Mouse (Mus musculus) thymus, postnatal 36 days (tissue): Measurements from ENCODE around the gene Nsun7.
"Not testable (repeated sequence)": the region's sequence is repeated elsewhere in the genome, so short reads cannot be mapped to it uniquely, and the experiment has no call there.

Experiments
- DNase-seq, 2 experiments: peaks; one replicate each; pipeline ENCODE4 v3.0.0; 2022; ENCODE audit warnings: mixed read lengths in 2 of 2

The Nsun7 gene

GRCm38 (mm10) chr5:66259756-66260448, at the start of gene Nsun7:
TSS of gene Nsun7 (plus strand) at chr5:66259897.
- peak; percentile 61 for DNase-seq

DNA sequence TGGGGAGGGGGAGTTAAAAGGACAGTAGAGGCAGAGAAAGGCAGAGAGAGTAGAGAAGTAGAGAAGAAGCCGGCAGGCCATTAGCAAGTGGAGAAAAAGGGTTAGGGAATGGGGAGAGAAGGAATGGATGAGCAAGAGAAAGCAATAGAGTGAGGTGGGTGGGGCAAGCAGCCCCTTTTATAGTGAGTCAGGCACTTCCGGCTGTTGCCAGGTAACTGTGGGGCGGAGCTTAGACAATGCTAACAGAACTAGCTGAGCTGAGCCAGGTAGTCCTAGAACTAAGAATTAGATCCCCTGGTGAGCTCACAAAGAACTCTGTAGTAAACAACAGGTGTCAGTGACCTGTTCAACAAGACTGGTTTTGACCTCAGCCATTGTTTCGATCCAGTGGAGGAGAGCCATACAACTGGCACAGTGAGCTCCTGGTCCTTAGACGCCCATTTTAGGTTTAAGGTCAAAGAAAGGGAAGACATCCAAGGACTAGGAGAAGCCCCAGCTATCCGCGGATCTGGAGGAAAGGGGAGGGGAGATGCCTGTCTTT, 45.2 kb upstream of the Nsun7 start:
- DNase-seq = no peak

DNA sequence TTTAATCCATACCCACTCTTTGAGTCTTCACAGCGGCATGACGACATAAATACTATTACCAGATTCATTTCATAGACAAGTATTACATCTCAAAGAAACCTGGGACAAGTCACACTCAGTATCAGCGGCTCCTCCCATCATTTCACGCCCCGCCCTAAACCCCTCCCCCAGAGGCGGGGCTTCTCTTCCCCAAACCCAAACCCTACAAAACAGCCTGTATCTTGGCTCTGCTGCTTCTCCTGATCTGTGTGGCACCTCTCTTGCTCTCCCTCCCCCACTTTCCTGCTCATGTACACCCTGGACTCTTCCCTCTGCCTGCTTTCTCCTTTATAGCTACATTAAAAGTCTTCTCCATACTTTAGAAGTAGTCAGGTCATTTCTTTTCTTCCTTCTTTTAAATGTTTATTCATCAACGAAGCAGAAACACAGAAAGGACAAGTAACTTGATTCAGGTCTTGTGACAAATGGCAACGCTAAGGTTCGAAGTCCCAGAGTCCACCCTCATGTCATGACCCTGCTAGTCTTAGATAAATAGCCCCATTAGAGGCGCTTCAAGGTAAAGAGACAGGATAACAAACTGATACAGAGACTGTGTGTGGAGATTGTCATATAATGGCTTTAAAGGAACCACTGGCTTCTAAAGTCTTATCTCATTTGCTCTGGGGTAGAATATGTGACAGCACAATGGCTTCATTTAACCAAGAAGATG, 44.0 kb upstream of the Nsun7 start:
- DNase-seq = no peak

- DNase-seq = no peak
Measured at GRCm38 (mm10) chr5:66219692-66220091, 40.0 kb upstream of the Nsun7 start.

- no peak for DNase-seq
Measured at GRCm38 (mm10) chr5:66220620-66221019, 39.1 kb upstream of the Nsun7 start.

DNA sequence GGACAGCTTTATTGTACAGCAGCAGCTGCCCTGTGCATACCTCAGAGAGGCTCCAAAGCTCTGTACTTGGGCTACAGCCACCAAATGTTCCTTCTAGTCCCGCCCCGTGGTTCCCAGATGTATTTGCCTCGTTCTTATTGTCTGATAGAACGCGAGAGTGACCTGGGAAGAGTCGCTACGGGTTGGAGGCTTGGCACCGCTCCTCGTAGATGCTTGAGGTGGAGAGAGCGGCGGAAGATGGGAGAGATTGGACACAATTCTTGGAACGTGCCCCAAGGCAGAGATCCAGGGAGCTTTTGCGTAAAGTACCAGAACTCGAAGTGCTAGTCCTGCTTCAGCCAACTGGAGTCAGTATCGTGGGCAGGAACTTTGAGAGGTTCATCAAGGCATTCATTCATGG, 36.8 kb upstream of the Nsun7 start:
- no peak for DNase-seq

GRCm38 (mm10) chr5:66226526-66226925, 33.2 kb upstream of the Nsun7 start:
- no peak for DNase-seq

- DNase-seq = no peak
Measured at GRCm38 (mm10) chr5:66231660-66232269, 27.9 kb upstream of the Nsun7 start.

DNA sequence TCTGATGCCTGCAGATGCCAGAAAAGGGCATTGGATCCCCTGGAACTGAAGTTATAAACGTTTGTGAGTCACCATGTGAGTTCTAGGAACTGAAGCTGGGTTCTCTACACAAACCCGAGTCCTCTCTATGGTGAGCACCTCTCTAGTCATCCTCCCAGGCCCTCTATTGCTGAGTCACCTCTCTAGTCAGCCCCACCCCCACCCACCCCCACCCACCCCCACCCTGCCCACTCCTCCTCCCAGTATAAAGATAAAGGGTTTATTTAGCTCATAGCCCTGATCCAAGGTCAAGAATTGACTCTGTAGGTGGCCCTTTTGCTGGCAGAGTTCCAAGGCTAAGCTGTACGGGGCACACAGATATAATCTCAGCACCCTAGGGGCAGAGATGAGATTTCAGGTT, 27.2 kb upstream of the Nsun7 start:
- no peak for DNase-seq

- DNase-seq = peak in 1 of 2 experiments; percentile 5
Measured at GRCm38 (mm10) chr5:66241894-66242293, 17.8 kb upstream of the Nsun7 start.

DNA sequence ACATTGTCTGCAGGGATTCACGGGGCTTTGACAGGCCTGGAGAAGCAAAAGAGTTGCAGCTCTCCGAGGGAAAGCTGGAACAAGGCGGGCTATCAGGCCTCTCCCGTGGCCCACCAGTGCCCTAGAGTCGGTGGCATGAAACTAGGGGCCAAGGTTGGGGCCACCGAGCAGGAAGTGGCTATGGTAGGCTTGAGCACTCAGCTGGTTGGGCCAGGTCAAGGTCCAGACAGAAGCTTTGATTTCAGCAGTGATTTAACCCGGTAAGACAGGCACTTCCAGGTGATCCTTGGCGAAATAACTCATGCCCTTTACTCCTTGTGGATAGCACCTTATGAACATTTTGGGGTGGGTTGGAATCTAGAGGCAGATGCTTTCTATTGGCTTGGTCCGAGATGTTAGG, 16.2 kb upstream of the Nsun7 start:
- no peak for DNase-seq

DNA sequence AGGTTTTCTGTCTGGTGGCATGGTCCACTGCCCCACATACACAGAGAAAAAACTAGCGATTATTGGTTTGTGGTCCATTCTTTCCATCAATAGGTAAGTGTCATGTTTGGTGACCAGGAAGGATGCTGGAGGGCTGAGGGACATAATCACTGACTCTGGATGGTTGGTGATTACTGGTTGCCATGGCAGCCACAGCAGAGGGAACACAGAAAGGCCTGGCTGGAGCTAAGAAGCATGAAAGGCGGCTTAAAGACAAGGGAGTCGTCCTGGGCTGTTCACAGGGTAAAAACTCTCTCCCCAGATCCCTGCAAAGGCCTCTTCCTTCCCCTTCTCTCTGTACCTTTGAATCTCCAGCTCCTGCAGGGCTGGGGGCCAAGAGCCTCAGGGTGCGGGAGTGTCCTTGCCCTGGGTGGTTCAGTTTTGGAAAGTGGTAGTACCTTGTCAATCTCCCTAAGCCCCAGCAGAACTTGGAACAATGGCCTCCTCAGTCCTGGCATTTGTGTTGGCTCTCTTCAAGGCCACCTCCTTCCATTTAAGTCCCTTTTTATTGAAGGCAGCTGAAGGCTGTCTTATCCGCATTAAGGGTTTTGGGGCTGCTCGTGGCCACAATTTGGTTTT, 15.5 kb upstream of the Nsun7 start:
- no peak for DNase-seq

- no peak for DNase-seq
Measured at GRCm38 (mm10) chr5:66245958-66246497, 13.7 kb upstream of the Nsun7 start.

- DNase-seq = no peak
Measured at GRCm38 (mm10) chr5:66253219-66253618, 6.5 kb upstream of the Nsun7 start.

GRCm38 (mm10) chr5:66255044-66255443, 4.7 kb upstream of the Nsun7 start:
- DNase-seq = no peak

DNA sequence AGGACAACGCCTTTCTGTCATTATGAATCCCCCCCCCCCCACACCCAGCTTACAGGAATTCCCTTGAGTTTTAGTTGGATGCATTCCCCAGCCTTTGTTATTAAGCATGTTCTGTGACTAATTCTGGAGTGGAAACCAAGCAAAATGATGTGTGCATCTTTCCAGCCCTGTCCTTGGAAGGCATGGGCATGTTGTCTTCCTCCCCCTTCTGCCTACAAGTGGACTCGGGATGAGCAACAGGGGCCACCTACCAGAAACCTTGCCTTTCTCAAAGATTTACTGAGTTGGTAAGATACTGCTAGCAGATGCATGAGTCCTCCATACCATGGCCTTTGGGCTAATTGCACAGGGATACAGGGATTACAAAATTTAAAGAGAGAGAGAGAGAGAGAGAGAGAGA, 697 bp upstream of the Nsun7 start:
- DNase-seq = no peak

DNA sequence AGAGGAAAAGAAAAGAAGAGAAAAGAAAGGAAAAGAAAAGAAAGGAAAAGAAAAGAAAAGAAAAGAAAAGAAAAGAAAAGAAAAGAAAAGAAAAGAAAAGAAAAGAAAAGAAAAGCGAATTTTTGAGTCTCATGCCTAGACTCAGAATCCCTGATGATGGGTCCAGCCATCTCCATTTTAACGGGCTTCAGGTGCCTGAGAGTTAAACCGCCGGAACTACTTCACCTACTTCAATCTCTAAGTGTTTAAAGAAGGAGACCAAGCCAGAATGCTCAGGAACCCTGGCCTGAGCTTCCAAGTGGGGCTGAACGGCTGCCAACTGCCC, 304 bp upstream of the Nsun7 start:
- not testable (repeated sequence) for DNase-seq

GRCm38 (mm10) chr5:66262475-66262874, 2.8 kb downstream of the Nsun7 start:
- DNase-seq = no peak

DNA sequence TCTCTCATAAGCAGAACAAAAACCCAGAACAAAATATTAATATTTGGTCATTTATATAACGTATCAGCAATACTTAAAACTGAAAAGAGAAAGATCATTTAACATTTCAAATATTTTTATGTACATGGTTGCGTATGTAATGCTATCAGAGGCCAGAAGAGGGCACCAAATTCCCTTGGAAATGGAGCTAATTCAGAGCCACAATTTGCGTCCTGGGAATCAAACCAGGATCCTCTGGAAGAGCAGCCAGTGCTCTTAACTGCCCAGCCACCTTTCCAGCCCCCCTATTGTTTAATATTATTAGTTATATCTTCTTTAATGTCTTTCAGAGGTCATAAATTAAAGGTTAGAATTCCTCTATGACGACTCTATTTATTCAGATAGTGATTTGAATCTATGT, 3.7 kb downstream of the Nsun7 start:
- DNase-seq = no peak

DNA sequence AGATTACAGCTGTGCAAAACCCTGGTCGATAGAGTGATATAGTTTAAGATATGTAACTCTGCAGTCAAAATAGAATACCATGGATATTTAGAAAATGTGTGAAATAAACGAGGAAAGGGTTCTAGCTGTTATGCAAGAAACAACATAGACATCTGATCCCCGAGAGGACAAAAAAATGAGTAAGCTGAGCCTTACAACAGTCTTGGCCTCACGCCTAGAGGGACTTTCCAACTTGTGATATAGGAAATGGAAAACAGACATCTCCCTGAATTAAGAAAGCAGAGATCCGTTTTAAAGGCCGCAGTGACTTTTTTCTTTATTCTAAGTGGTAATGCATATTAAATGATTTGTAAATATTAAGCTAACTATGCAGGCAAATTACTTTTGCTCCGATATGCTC, 9.9 kb downstream of the Nsun7 start:
- no peak for DNase-seq

DNA sequence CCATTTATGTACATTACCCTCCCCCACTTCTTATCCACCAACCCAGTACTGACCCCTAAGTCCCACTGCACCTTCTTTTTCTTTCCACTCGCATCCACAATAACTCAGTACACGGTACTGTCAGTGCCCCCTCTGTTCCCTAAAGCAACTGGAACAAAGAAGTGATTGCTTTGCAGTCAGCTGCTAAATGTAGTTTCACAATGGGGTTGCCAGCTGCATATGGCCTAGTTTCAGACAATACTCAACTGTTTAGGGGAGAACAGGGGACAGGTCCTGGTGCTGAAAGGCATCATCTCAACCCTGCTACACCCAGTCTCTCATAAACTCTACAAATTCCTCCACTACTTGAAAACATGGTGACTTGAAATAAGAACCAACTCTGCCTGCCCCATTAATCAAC, 11.4 kb downstream of the Nsun7 start:
- DNase-seq = no peak

DNA sequence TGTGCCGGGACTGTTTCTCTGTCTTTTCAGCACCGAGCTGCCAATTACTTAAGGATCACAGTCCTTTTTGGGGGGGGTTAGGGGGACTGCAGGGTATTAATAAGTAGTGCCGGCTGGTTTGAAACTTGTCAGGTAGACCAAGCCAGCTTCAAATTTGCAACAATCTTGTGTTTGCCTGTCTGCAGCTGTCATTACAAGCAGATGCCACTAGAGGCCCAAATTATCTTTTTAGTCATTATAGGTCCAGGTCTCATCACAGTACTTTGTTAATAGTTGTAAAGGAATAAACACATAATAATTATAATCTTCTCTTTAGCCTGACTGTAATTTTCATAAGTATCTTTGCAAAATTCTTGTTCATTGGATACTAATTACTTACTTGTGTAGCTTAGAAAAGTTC, 14.7 kb downstream of the Nsun7 start:
- DNase-seq = no peak

DNA sequence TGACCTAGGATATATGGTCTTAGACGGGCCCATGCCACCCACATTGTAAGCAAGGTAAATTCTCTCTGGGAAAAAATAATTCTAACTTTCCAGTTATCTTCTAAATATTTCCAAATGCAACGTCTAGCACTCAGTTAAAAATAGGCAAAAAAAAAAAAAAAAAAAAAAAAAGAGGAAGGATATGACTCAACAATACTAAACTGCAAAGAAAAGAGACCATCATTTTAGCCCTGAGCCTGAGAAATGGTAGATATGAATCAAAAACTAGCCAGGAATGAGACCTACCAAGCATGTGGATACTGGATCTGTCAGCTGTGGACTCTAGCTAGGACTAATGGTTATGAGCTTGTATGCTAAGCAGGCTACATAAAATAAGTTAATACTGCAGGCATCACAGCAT, 20.0 kb downstream of the Nsun7 start:
- no peak for DNase-seq
